Mouse (Mus musculus) midbrain, embryonic 14.5 days (tissue): Measurements from ENCODE around the gene Sh3kbp1. TPM values are rescaled to one million over a fixed set of nuclear protein-coding genes. Genes with fewer than 3 reads are reported as not detected.
A peak's percentile ranks its signal among the peaks of the same experiment; 100 is the strongest.

ENCODE experiments used
- ATAC-seq: fragments of 200-750 bp; cut with Nextera tagmentation; 2 replicates; pipeline ENCODE4 v1.8.0; 2017; ENCODE audit warnings: moderate number of reproducible peaks, moderate library complexity; ENCODE audit not compliant: low FRiP score, low TSS enrichment
- DNase-seq: peaks from one replicate; pipeline ENCODE4 v3.0.0-alpha.2; 2015
- H3K27ac ChIP-seq: fragments of 300-500 bp; sonication (generic); replicated peaks from 2 replicates; pipeline ENCODE4 v1.5.1; 2014; ENCODE audit warnings: mild to moderate bottlenecking, low read depth, low read length, moderate library complexity
- H3K27me3 ChIP-seq: fragments of 300-500 bp; sonication (generic); 2 replicates; pipeline ENCODE4 v1.6.1; 2014; ENCODE audit warnings: low read length, control low read depth, mixed read lengths; ENCODE audit not compliant: control insufficient read depth, insufficient read depth
- H3K36me3 ChIP-seq: fragments of 300-500 bp; sonication (generic); 2 replicates; pipeline ENCODE4 v1.6.1; 2014; ENCODE audit warnings: low read length, control low read depth; ENCODE audit not compliant: control insufficient read depth, insufficient read depth
- H3K4me1 ChIP-seq: fragments of 300-500 bp; sonication (generic); 2 replicates; pipeline ENCODE4 v1.6.1; 2014; ENCODE audit warnings: mild to moderate bottlenecking, antibody characterized with exemption, low read length, control low read depth; ENCODE audit not compliant: control insufficient read depth, insufficient read depth
- H3K4me2 ChIP-seq: fragments of 300-500 bp; sonication (generic); 2 replicates; pipeline ENCODE4 v1.6.1; 2014; ENCODE audit warnings: mild to moderate bottlenecking, low read length, moderate library complexity
- H3K4me3 ChIP-seq: fragments of 300-500 bp; sonication (generic); replicated peaks from 2 replicates; pipeline ENCODE4 v1.5.1; 2014; ENCODE audit warnings: low read depth, low read length
- H3K9ac ChIP-seq: fragments of 300-500 bp; sonication (generic); replicated peaks from 2 replicates; pipeline ENCODE4 v1.6.1; 2014; ENCODE audit warnings: mild to moderate bottlenecking, low read length, moderate library complexity
- H3K9me3 ChIP-seq: fragments of 300-500 bp; sonication (generic); 2 replicates; pipeline ENCODE4 v1.6.1; 2016; ENCODE audit warnings: low read length, control low read depth, mixed read lengths; ENCODE audit not compliant: control insufficient read depth
- WGBS: fragments of 180-500 bp; shearing (Covaris S2); extraction: QIAGEN DNeasy Blood & Tissue Kit; methylation state at CpG from one replicate; pipeline ENCODE4 v1.1.7; 2014; 5-methylcytosine and 5-hydroxymethylcytosine counted together
- polyA plus RNA-seq: library from polyadenylated mRNA; unstranded; fragments of >200 nt; fragmentation: Nextera tagmentation; extraction: Ambion mirVana; gene quantifications from 2 replicates; pipeline ENCODE4 v1.2.1, GENCODE M21; 2014

Gene Sh3kbp1
- polyA plus RNA-seq, 1 experiment from 2014 or later = 45.1 TPM

DNA sequence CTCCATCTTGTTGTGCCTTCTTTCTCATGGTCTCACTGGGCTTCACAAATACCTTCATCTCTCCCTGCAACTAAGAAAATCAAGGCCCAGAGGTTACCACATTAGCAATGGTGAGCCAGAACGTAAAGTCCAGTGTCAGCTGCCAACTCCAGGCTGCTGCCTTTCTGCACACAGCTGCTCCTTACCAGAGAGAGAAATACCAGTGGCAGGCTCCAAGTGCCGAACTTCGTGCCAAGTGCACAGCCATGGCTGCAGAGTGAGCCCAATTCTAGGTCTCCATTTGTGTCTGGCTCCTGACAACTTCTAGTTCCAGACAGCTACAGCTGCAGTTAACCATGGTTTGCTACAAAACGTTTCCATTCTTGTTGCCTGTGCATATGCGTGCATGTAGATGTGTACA, 117.0 kb downstream of the Sh3kbp1 start:
- ATAC-seq (no peak), DNase-seq (peak; percentile 5)
- WGBS = 62% methylated on average over 5 of the region's 5 CpGs
- H3K9ac ChIP-seq = no peak overlapping the region
- H3K27me3 ChIP-seq = 0 out of 2 replicates have a peak, but pooled peaks cover 4% of the 10 kb centered on the region
- H3K27ac ChIP-seq = no peak overlapping the region
- H3K36me3 ChIP-seq = no peaks in the 10 kb centered on the region
- H3K9me3 ChIP-seq = no peaks in the 10 kb centered on the region
- no peak overlapping the region for H3K4me3 ChIP-seq
- no peak overlapping the region for H3K4me2 ChIP-seq
- no peaks in the 10 kb centered on the region for H3K4me1 ChIP-seq

DNA sequence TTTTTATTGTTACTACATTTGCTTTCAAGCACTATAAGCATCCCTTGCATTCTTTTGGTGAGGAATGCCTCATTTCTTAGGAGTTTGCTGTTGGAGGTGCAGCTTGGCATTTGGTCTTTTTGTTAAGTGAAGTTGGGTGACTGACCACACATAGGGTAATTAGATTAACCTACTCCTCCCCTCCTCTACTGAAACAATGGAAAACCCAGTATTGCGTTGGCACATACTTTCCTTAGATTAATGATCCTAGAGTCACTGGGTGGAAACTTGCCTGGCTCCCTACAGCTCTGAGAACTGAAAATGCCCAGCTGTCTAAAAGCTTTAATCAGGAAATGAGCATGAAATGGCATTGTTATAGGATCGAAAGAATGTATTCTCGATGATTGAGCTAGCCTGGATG, 117.5 kb downstream of the Sh3kbp1 start:
- H3K4me3 ChIP-seq = no peak overlapping the region
- DNase-seq (no peak), ATAC-seq (no peak)
- no peak overlapping the region for H3K4me2 ChIP-seq
- H3K36me3 ChIP-seq = no peaks in the 10 kb centered on the region
- H3K27ac ChIP-seq = no peak overlapping the region
- 0 out of 2 replicates have a peak, but pooled peaks cover 4% of the 10 kb centered on the region for H3K27me3 ChIP-seq
- H3K9ac ChIP-seq = no peak overlapping the region
- no peaks in the 10 kb centered on the region for H3K4me1 ChIP-seq
- no peaks in the 10 kb centered on the region for H3K9me3 ChIP-seq
- 43% methylated on average over 3 of the region's 3 CpGs for WGBS

DNA sequence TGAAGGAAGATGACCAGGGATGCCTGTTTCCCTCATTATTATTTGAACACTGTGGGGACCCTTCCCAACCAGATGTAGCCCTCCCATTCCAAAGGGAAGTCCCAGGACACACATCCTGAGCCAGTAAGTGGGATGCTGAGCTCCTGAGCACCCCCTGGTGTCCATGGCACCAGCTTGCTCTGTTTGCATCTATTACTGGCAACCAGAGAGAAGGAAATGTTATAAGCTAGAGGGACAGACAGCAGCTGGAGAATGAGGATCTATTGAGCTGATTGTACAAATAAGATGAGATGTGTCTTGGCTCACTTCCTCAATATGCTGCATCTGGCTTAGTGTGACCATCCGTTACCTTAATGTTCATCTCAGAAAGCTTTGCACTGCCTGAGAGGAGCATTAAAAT, 124.8 kb downstream of the Sh3kbp1 start:
- no peak overlapping the region for H3K27ac ChIP-seq
- no peaks in the 10 kb centered on the region for H3K27me3 ChIP-seq
- no peaks in the 10 kb centered on the region for H3K9me3 ChIP-seq
- H3K9ac ChIP-seq = no peak overlapping the region
- H3K4me1 ChIP-seq = no peaks in the 10 kb centered on the region
- WGBS = 82% methylated on average over 1 of the region's 1 CpGs
- ATAC-seq (no peak), DNase-seq (peak; percentile 39)
- H3K36me3 ChIP-seq = no peaks in the 10 kb centered on the region
- no peak overlapping the region for H3K4me3 ChIP-seq
- H3K4me2 ChIP-seq = no peak overlapping the region

DNA sequence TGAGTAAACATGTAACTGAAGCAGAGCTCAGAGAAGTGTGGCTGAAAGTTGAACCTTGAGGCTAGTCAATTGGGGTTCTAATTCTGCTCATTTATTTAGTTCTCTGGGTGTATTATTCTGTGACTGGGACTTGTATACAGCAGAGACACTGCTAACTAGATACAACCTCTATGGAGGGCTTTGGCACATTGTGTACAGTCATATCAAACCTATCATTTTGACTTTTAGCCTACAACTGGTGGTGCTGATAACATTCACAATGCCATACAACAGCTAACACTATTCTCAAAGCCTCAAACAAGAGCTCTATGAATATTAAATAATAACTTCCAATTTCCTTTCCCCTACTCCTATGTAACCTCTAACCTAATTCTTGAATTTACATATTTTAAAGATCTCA, 129.2 kb downstream of the Sh3kbp1 start:
- H3K4me1 ChIP-seq = no peaks in the 10 kb centered on the region
- no peaks in the 10 kb centered on the region for H3K9me3 ChIP-seq
- H3K9ac ChIP-seq = no peak overlapping the region
- no peak overlapping the region for H3K4me2 ChIP-seq
- no peak overlapping the region for H3K27ac ChIP-seq
- DNase-seq (no peak), ATAC-seq (no peak)
- H3K36me3 ChIP-seq = no peaks in the 10 kb centered on the region
- H3K27me3 ChIP-seq = no peaks in the 10 kb centered on the region
- no peak overlapping the region for H3K4me3 ChIP-seq

DNA sequence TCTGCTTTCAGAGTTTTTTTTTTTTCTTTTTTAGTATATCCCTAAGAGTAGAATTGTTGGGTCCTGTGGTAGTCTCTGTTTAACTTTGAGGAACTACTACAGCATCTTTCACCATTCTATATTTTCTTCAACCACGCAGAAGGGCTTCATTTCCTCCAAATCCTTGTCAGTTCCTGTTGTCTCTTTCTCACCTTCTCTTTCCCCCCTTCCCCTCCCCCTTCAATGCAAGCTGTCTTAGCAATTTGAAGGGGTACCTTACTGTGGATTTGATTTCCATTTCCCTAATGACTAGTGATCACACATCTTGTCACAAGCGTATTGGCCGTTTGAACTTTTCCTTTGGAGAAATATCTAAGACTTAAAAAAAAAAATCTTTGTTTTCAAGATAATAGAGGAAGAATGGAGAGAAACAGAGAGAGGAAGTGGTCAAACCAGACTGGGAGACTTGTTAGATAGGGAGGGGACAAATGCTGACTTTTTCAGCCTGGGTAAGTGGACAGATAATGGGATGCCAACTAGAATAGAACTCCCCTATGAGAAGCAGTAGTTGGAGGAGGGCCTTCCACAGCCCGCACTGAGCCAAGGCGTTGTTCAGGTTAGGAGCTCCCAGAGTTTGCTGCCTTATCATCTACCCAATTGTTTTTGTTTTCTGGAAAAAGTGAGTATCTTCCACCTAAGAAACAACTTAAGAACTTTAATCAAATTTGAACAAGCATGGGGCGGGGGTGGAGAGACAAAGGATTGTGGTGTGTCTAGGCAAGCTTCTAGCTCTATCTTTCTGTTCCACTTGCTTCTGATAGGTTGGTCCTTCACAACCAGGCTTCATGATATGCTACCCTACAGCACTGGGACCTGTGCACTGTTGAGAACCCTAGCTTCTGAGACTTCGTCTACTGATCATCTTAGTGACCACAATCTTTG, 130.1 kb downstream of the Sh3kbp1 start:
- ATAC-seq (no peak), DNase-seq (no peak)
- H3K9me3 ChIP-seq = no peaks in the 10 kb centered on the region
- H3K4me2 ChIP-seq = no peak overlapping the region
- H3K27me3 ChIP-seq = no peaks in the 10 kb centered on the region
- no peak overlapping the region for H3K27ac ChIP-seq
- no peaks in the 10 kb centered on the region for H3K36me3 ChIP-seq
- 88% methylated on average over 7 of the region's 7 CpGs for WGBS
- H3K9ac ChIP-seq = no peak overlapping the region
- H3K4me3 ChIP-seq = no peak overlapping the region
- H3K4me1 ChIP-seq = no peaks in the 10 kb centered on the region

DNA sequence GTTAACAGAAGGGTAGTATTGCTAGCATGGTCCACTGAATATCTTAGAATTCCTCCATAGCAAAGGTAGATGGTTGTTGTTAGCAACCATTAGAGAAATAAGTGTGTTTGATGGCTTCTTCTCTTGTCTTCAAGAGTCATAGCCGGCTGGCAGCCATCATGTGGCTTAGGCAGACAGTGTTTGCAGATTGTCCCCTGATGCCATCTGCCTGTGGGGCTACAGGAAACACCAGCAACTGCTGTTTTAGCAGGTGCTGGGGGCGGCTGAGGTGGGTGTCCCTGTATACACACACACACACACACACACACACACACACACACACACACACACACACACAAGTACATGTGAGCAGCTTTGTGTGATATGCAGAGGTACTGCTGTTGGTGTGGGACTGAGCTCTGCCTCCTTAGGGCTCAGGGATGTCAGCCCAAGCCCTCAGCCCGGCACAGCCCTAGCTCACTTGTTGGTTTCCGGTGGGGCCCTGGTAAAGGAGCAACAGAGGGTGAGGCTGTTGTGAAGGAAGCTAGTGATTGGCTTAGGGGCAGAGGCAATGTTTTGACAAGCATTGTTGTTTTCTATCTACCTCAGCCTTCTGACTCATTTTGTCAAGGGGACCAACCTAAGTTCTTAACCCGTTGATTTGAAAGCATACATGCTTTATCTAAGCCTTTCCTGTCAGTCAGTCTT, 130.9 kb downstream of the Sh3kbp1 start:
- Histone ChIP-seq H3K4me2 (no peak overlapping the region), H3K27me3 (no peaks in the 10 kb centered on the region), H3K9me3 (no peaks in the 10 kb centered on the region), H3K4me3 (no peak overlapping the region), H3K4me1 (no peaks in the 10 kb centered on the region), H3K27ac (no peak overlapping the region), H3K36me3 (no peaks in the 10 kb centered on the region), H3K9ac (no peak overlapping the region)
- no peak for ATAC-seq
- WGBS = 85% methylated on average over 5 of the region's 5 CpGs
- no peak for DNase-seq

DNA sequence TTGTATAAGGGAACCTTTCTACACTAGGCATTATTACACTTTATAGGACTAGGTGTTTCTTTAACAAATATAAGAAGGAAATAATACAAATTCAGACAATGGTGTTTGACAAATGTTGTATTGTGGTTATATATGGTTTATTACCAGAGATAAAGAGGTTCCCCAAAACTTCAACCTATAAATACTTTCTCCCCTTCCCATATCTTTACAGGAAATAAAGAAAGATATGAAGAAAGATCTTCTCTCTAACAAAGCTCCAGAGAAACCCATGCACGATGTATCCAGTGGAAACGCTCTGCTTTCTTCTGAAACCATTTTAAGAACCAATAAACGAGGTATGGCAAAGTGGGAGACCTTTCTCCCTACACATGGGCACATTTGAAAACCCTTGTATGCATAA, 136.7 kb downstream of the Sh3kbp1 start:
- Histone ChIP-seq H3K4me3 (no peak overlapping the region), H3K9ac (no peak overlapping the region), H3K9me3 (no peaks in the 10 kb centered on the region), H3K27me3 (no peaks in the 10 kb centered on the region), H3K4me1 (no peaks in the 10 kb centered on the region), H3K36me3 (no peaks in the 10 kb centered on the region), H3K27ac (no peak overlapping the region), H3K4me2 (no peak overlapping the region)
- ATAC-seq (no peak), DNase-seq (no peak)
- WGBS = 84% methylated on average over 3 of the region's 3 CpGs

DNA sequence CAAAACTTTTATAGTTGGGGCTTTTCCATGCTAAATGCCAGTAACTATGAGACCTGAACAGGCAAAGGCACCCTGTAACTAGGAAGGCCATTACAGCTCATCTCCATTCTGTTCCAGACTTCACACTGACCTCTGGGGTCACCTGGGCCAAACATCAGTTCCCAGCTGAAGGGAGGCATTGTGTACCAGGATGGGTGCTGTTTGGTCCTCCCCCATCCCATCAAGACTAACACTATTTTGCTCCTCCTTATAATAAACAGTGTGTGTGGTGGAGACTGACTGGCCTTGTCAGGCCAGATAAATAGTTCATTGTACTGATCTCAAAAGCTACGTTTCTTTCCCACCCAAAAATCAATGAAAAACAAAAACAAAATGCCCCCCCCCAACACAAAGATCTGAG, 138.8 kb downstream of the Sh3kbp1 start:
- Histone ChIP-seq H3K4me1 (no peaks in the 10 kb centered on the region), H3K4me2 (no peak overlapping the region), H3K9ac (no peak overlapping the region), H3K27ac (no peak overlapping the region), H3K9me3 (no peaks in the 10 kb centered on the region), H3K36me3 (no peaks in the 10 kb centered on the region), H3K4me3 (no peak overlapping the region), H3K27me3 (no peaks in the 10 kb centered on the region)
- no peak for ATAC-seq
- DNase-seq = no peak
- WGBS = 43% methylated on average over 1 of the region's 1 CpGs

DNA sequence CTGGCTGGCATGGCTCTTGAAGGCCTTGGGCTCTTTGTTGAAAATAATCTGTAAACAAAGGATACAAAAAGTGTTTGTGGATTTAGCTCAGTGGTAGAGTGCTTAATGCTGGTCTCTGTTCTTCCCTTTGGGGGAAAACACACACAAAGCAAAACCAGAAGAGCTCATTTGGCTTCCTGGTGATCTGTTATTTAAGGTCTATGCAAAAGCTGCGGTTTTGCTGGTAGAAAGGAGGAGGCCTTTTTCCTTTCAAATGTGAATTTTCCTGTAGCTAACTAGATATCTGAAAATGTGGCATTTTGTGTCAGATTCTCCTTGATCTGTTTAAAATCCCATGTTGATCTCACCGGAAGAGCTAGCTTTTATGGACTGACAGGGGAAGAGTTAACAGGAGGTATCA, 141.9 kb downstream of the Sh3kbp1 start:
- DNase-seq (no peak), ATAC-seq (no peak)
- Histone ChIP-seq H3K9me3 (no peaks in the 10 kb centered on the region), H3K4me1 (no peaks in the 10 kb centered on the region), H3K27me3 (no peaks in the 10 kb centered on the region), H3K4me2 (no peak overlapping the region), H3K36me3 (no peaks in the 10 kb centered on the region), H3K27ac (no peak overlapping the region), H3K9ac (no peak overlapping the region), H3K4me3 (no peak overlapping the region)
- WGBS = 45% methylated on average over 2 of the region's 2 CpGs
